Comparison of ENCODE assay signal across 15 mouse cellular contexts in genomic region chr10:99357347-99357746, GRCm38 (mm10).
"Had no signal": no experiment of that assay in that cellular context is flagged by ENCODE, and none has a peak within 500 bp of the region (broad histone marks: within the 10 kb centered on the region; RNA-seq: fewer than 3 reads in every experiment).

No protein-coding gene starts in this region.

- DNase-seq: kidney, adult 2 months; kidney, postnatal 25 days; liver, embryonic 13.5 days; lung, embryonic 14.5 days; right cerebral cortex, postnatal 14 days; right cerebral cortex, postnatal 4 days; thymus, postnatal 25 days had no signal

- H3K4me3 ChIP-seq: layer of hippocampus, adult 2 months; liver, embryonic 13.5 days; midbrain, embryonic 12.5 days; midbrain, embryonic 15.5 days; neural tube, embryonic 12.5 days; neural tube, embryonic 15.5 days had no signal

- H3K4me1 ChIP-seq: liver, embryonic 13.5 days; midbrain, embryonic 15.5 days had no signal

- H3K9ac ChIP-seq: liver, embryonic 13.5 days; lung, embryonic 14.5 days; midbrain, embryonic 12.5 days; midbrain, embryonic 15.5 days; neural tube, embryonic 12.5 days; neural tube, embryonic 15.5 days had no signal

- H3K27ac ChIP-seq: kidney, postnatal 0 days; layer of hippocampus, adult 2 months; liver, embryonic 13.5 days; macrophage; midbrain, embryonic 12.5 days; midbrain, embryonic 15.5 days; neural tube, embryonic 12.5 days; neural tube, embryonic 15.5 days; stomach, postnatal 0 days had no signal

- H3K36me3 ChIP-seq: liver, embryonic 13.5 days; midbrain, embryonic 12.5 days; midbrain, embryonic 15.5 days; neural tube, embryonic 12.5 days; neural tube, embryonic 15.5 days had no signal

- H3K27me3 ChIP-seq: liver, embryonic 13.5 days; midbrain, embryonic 12.5 days; midbrain, embryonic 15.5 days; neural tube, embryonic 12.5 days; neural tube, embryonic 15.5 days had no signal
